Mouse (Mus musculus): ENCODE measurements around the gene Fam193a. TPM values are rescaled to one million over a fixed set of nuclear protein-coding genes. Genes with fewer than 3 reads are reported as not detected.
A peak's percentile ranks its signal among the peaks of the same experiment; 100 is the strongest.

Gene Fam193a
- total and polyA plus RNA-seq, 3 experiments = 10.9 to 317 (median 37.1) TPM

GRCm38 (mm10) chr5:34385616-34386015 lies 15.9 kb downstream of the Fam193a start:
- H3K9ac ChIP-seq (ENCODE audit: control insufficient read depth, low read depth, low read length, poor library complexity, severe bottlenecking) = no peak overlapping the region
- TF ChIP-seq JUND (IDR thresholded peaks at IDR 0.05; ENCODE audit: low read depth, low read length) (no peak), MAZ (IDR thresholded peaks at IDR 0.05; ENCODE audit: low read depth, low read length) (no peak), NELFE (IDR thresholded peaks at IDR 0.05; ENCODE audit: low read depth, low read length) (no peak), UBTF (IDR thresholded peaks at IDR 0.05; ENCODE audit: borderline replicate concordance, insufficient read depth, low read depth, low read length) (no peak), ELF1 (IDR thresholded peaks at IDR 0.05; ENCODE audit: low read depth, low read length) (no peak), USF1 (IDR thresholded peaks at IDR 0.05; ENCODE audit: low read depth, low read length) (no peak), ETS1 (IDR thresholded peaks at IDR 0.05; ENCODE audit: low read depth, low read length) (no peak), SMC3 (IDR thresholded peaks at IDR 0.05; ENCODE audit: low read depth, low read length) (no peak), MYB (IDR thresholded peaks at IDR 0.05; ENCODE audit: low read depth, low read length) (no peak), GATA1 (IDR thresholded peaks at IDR 0.05; ENCODE audit: low read depth, low read length) (no peak), NRF1 (IDR thresholded peaks at IDR 0.05; ENCODE audit: insufficient read depth, low read depth, low read length, poor library complexity, severe bottlenecking) (no peak), ZMIZ1 (IDR thresholded peaks at IDR 0.05; ENCODE audit: low read depth, low read length) (no peak), POLR2AphosphoS2 (IDR thresholded peaks at IDR 0.05; ENCODE audit: low read length) (no peak), MXI1 (IDR thresholded peaks at IDR 0.05; ENCODE audit: low read depth, low read length) (no peak)
- peaks cover 66% of the 10 kb centered on the region for H3K79me2 ChIP-seq (ENCODE audit: control insufficient read depth, insufficient read depth, low read length, poor library complexity)
- no peak for DNase-seq (ENCODE audit: low read depth, low spot score)
- H3K36me3 ChIP-seq (ENCODE audit: control insufficient read depth in 1 of 2, insufficient read depth in 2 of 2, low read length in 2 of 2) = peaks cover 8 to 17% of the 10 kb centered on the region in 2 experiments
- H3K9me3 ChIP-seq (replicated peaks; ENCODE audit: insufficient read depth, low read length) = no peaks in the 10 kb centered on the region
- H3K4me3 ChIP-seq (ENCODE audit: control insufficient read depth in 1 of 2, insufficient read depth in 1 of 2, low read depth in 2 of 2, low read length in 2 of 2) = no peak overlapping the region
- no peaks in the 10 kb centered on the region for H3K27me3 ChIP-seq (ENCODE audit: control insufficient read depth in 1 of 2, insufficient read depth in 2 of 2, low read length in 2 of 2)
- no peak overlapping the region for H3K27ac ChIP-seq (ENCODE audit: control insufficient read depth, low read depth, low read length)
- H3K4me1 ChIP-seq (ENCODE audit: control insufficient read depth in 1 of 2, insufficient read depth in 2 of 2, low read length in 2 of 2) = peaks cover 2 to 8% of the 10 kb centered on the region in 2 experiments; a peak in 2 of 4 replicates

GRCm38 (mm10) chr5:34386744-34387143 lies 17.0 kb downstream of the Fam193a start:
- H3K9me3 ChIP-seq (replicated peaks; ENCODE audit: insufficient read depth, low read length) = no peaks in the 10 kb centered on the region
- H3K36me3 ChIP-seq (ENCODE audit: control insufficient read depth in 1 of 2, insufficient read depth in 2 of 2, low read length in 2 of 2) = peaks cover 7 to 17% of the 10 kb centered on the region in 2 experiments
- no peak overlapping the region for H3K4me3 ChIP-seq (ENCODE audit: control insufficient read depth in 1 of 2, insufficient read depth in 1 of 2, low read depth in 2 of 2, low read length in 2 of 2)
- no peaks in the 10 kb centered on the region for H3K27me3 ChIP-seq (ENCODE audit: control insufficient read depth in 1 of 2, insufficient read depth in 2 of 2, low read length in 2 of 2)
- peaks cover 66% of the 10 kb centered on the region for H3K79me2 ChIP-seq (ENCODE audit: control insufficient read depth, insufficient read depth, low read length, poor library complexity)
- H3K4me1 ChIP-seq (ENCODE audit: control insufficient read depth in 1 of 2, insufficient read depth in 2 of 2, low read length in 2 of 2) = peaks cover 2 to 8% of the 10 kb centered on the region in 2 experiments; a peak in 2 of 4 replicates
- TF ChIP-seq TBP (IDR thresholded peaks at IDR 0.05; ENCODE audit: low read depth, low read length) = peak; percentile 91
- TF ChIP-seq MAX (IDR thresholded peaks at IDR 0.05; ENCODE audit: low read length) = no peak
- H3K27ac ChIP-seq (ENCODE audit: control insufficient read depth, low read depth, low read length) = no peak overlapping the region
- peak; percentile 55 for DNase-seq (ENCODE audit: low read depth, low spot score)
- no peak overlapping the region for H3K9ac ChIP-seq (ENCODE audit: control insufficient read depth, low read depth, low read length, poor library complexity, severe bottlenecking)

Measured in MEL (cell line).